Mouse (Mus musculus): ENCODE measurements at regions not wholly inside any gene's neighbourhood (a gene's known extent, or its start where the extent isn't known, plus 50 kb on each side); places are given as distances from the start of the nearest gene placed in this dataset.

DNA sequence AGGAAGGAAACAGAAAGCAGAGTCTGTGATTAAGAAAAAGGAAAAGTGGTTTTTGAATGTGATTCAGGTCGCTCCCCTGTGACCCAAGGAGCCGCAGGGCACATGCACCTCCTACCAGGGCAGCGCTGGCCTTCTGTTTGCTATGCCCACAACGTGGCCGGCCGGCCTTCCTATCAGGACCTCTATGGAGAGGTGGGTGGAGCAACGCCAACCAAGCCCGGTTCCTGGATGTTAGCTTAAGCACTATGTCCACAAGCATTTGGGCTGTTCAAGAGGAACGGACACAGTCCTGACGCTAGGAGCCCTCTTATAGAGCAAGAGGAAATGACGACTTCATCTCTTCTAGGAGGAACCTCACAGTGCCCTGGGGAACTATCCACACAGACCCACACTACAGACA lies 319.5 kb downstream of the Sox9 start:
- ATAC-seq (ENCODE audit: insufficient read depth) (peak; percentile 69), DNase-seq (peak; percentile 73)
- 49% methylated on average over 11 of the region's 11 CpGs for WGBS
- H3K4me3 ChIP-seq (ENCODE audit: low read depth, low read length): no peak overlapping the region
- H3K9me3 ChIP-seq (ENCODE audit: low read depth, low read length): no peaks in the 10 kb centered on the region
- H3K36me3 ChIP-seq (ENCODE audit: insufficient read depth): no peaks in the 10 kb centered on the region
- H3K4me1 ChIP-seq (ENCODE audit: insufficient read depth): no peaks in the 10 kb centered on the region
- peak overlapping the region; percentile 39 for H3K4me2 ChIP-seq
- no peak overlapping the region for H3K9ac ChIP-seq
- TF ChIP-seq CTCF (IDR thresholded peaks at IDR 0.05; ENCODE audit: low read depth): 0 out of 2 replicates have a peak, but pooled peaks have one; percentile 8
- no peaks in the 10 kb centered on the region for H3K27me3 ChIP-seq (ENCODE audit: insufficient read depth, low read length)
- no peak overlapping the region for H3K27ac ChIP-seq (ENCODE audit: low read depth)

DNA sequence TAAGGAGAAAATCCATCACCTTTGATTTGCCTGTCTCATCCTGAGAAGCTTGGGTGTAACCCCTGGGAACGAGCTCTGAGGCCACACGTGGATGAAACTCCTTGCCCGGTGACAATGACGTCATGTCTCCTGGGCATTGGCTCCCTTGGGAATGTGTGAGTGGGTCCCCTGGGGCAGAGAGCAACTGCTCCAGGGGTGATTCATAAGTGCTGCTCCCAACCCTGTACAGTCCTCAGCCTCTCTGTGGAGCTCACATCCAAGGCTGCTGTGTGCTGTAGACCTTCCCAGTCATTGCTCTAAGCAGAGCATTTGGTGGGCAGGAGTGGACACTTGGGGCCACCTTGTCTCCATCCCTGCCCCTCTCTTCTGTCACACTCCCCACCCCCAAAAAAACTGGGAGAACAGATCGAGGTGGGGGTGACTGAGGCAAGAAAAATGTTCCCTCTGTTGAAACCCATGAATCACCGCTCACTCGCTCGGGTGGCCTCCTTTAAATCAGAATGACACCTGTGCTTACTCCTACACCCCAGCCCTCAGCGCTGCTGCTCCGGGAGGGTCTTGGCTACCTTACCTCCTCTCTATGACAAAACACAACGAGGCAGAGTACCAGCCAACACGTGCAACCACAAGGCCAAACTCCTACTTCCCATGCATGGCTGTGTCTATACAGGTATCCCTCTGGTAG lies 321.3 kb downstream of the Sox9 start:
- no peak overlapping the region for H3K4me3 ChIP-seq (ENCODE audit: low read depth, low read length)
- DNase-seq: no peak
- no peaks in the 10 kb centered on the region for H3K4me1 ChIP-seq (ENCODE audit: insufficient read depth)
- no peak overlapping the region for H3K9ac ChIP-seq
- no peak for ATAC-seq (ENCODE audit: insufficient read depth)
- WGBS: 73% methylated on average over 12 of the region's 12 CpGs
- no peak overlapping the region for H3K27ac ChIP-seq (ENCODE audit: low read depth)
- no peak for TF ChIP-seq CTCF (IDR thresholded peaks at IDR 0.05; ENCODE audit: low read depth)
- H3K27me3 ChIP-seq (ENCODE audit: insufficient read depth, low read length): no peaks in the 10 kb centered on the region
- H3K36me3 ChIP-seq (ENCODE audit: insufficient read depth): no peaks in the 10 kb centered on the region
- no peaks in the 10 kb centered on the region for H3K9me3 ChIP-seq (ENCODE audit: low read depth, low read length)
- H3K4me2 ChIP-seq: no peak overlapping the region

DNA sequence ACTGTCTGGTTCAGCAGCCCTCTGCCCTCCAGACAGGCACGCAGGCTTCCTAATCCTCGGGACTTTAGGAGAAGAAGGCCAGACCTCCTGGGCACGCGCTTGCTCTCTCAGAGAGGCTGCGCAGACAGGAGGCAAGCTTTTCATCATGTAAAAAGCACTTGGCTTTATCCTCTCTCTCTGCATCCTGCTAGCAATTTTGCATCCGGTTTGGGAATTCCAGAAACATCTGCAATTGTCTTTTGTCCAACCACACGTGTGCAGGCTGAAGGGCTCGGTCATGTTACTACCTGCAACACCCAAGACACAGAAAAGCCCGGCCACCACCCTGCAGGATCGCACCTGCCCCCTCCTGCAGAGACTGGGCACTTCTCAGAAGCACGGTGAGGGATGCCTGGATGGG lies 323.3 kb downstream of the Sox9 start:
- Histone ChIP-seq H3K9me3 (ENCODE audit: low read depth, low read length) (no peaks in the 10 kb centered on the region), H3K9ac (no peak overlapping the region), H3K27me3 (ENCODE audit: insufficient read depth, low read length) (no peaks in the 10 kb centered on the region), H3K4me3 (ENCODE audit: low read depth, low read length) (no peak overlapping the region), H3K4me2 (no peak overlapping the region), H3K36me3 (ENCODE audit: insufficient read depth) (no peaks in the 10 kb centered on the region), H3K27ac (ENCODE audit: low read depth) (no peak overlapping the region), H3K4me1 (ENCODE audit: insufficient read depth) (no peaks in the 10 kb centered on the region)
- ATAC-seq (ENCODE audit: insufficient read depth): no peak
- WGBS: 67% methylated on average over 11 of the region's 11 CpGs
- no peak for TF ChIP-seq CTCF (IDR thresholded peaks at IDR 0.05; ENCODE audit: low read depth)
- no peak for DNase-seq

DNA sequence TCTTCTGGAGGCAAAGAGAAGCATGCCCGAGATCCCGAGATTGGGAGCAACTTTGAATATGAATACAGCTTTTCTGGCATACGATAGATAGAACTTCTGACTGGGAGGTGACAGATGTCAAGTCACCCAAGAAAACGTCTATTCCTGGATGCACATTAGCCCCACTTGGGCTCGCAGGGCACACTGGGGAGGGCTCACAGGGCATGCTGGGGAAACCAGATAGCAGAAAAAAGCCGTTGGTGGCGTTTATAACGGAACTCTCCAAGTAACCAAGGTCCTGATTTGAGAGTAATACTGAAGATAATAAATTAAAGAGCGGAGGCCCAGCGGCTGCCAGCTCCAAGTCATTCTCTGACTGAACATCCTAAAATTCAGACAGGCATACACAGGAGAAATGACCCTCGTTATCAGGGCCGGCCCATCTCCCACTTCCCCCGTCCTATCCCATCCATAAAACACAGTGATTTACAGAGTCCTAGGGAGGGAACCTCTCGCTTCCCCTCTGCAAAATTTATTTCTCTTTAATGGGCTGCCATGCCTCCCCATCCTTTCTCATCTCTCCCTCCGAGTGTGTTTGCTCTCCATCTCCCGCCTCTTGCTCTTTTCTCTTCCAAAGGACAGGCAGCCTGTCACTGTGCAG lies 325.3 kb downstream of the Sox9 start:
- no peak for ATAC-seq (ENCODE audit: insufficient read depth)
- H3K4me1 ChIP-seq (ENCODE audit: insufficient read depth): no peaks in the 10 kb centered on the region

DNA sequence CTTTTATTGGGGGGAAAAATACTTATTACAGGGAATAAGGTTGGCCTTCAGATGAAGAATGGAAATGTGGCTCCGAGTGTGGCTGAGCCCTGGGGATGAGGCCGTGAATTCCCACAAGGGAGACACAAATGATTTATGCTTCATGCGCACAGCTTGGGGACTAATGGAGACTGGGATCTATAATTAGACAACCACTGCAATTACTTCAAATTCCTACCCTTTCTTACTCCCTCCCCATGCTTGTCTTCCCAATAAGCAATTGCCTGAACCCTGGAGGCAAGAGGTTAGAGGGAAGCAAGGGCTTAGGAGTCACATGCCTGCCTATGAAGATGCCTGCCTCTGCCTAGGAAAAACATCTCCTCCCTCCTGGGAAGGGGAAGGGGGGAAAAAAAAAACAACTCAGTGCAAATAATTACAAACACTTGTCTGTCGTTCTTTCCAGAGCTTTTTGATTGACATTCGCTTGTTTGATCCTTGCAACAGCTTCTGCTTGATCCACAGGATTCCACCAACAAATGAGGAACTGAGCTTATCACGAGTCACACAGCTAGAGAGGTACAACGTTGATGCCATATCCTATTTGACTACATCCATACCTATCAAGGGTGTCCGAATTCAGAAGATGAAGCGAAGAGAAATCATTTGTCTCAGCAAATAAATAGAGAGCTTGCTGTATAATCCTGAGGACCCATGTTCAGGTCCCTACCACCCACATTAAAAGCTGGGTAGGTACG lies 326.1 kb downstream of the Sox9 start:
- Histone ChIP-seq H3K4me2 (no peak overlapping the region), H3K27me3 (ENCODE audit: insufficient read depth, low read length) (no peaks in the 10 kb centered on the region), H3K9me3 (ENCODE audit: low read depth, low read length) (no peaks in the 10 kb centered on the region), H3K9ac (no peak overlapping the region), H3K27ac (ENCODE audit: low read depth) (no peak overlapping the region), H3K4me3 (ENCODE audit: low read depth, low read length) (no peak overlapping the region), H3K4me1 (ENCODE audit: insufficient read depth) (no peaks in the 10 kb centered on the region), H3K36me3 (ENCODE audit: insufficient read depth) (no peaks in the 10 kb centered on the region)
- ATAC-seq (ENCODE audit: insufficient read depth): no peak
- DNase-seq: no peak
- WGBS: 55% methylated on average over 10 of the region's 10 CpGs
- TF ChIP-seq CTCF (IDR thresholded peaks at IDR 0.05; ENCODE audit: low read depth): no peak

More for the DNA sequence above, 325.3 kb downstream of the Sox9 start:
- TF ChIP-seq CTCF (IDR thresholded peaks at IDR 0.05; ENCODE audit: low read depth): no peak
- no peaks in the 10 kb centered on the region for H3K9me3 ChIP-seq (ENCODE audit: low read depth, low read length)
- no peak overlapping the region for H3K4me3 ChIP-seq (ENCODE audit: low read depth, low read length)
- H3K4me2 ChIP-seq: no peak overlapping the region
- no peak overlapping the region for H3K9ac ChIP-seq
- no peak overlapping the region for H3K27ac ChIP-seq (ENCODE audit: low read depth)
- DNase-seq: no peak
- no peaks in the 10 kb centered on the region for H3K36me3 ChIP-seq (ENCODE audit: insufficient read depth)
- WGBS: 48% methylated on average over 16 of the region's 16 CpGs
- H3K27me3 ChIP-seq (ENCODE audit: insufficient read depth, low read length): no peaks in the 10 kb centered on the region

DNA sequence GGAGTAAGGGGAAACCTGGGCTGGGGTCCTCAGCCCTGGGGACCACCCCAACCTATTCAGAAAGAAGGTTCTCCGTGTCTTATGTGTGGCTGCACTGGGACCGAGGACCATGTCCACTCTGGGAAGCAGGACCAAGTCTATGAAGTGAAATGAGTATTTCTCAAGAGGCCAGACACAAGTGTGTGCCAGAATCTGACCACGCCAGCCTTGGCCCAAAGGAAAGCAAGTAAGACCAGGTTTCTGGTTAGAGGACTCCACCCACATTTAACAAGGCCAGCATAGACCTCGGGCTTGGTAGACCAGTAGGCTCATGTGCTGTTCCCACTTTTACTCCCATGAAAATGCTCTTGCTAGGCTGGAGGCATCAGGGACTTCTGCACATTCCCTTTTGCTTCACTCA lies 327.1 kb downstream of the Sox9 start:
- Histone ChIP-seq H3K27me3 (ENCODE audit: insufficient read depth, low read length) (no peaks in the 10 kb centered on the region), H3K36me3 (ENCODE audit: insufficient read depth) (no peaks in the 10 kb centered on the region), H3K4me2 (no peak overlapping the region), H3K4me1 (ENCODE audit: insufficient read depth) (no peaks in the 10 kb centered on the region), H3K9me3 (ENCODE audit: low read depth, low read length) (no peaks in the 10 kb centered on the region), H3K9ac (no peak overlapping the region), H3K27ac (ENCODE audit: low read depth) (no peak overlapping the region), H3K4me3 (ENCODE audit: low read depth, low read length) (no peak overlapping the region)
- 88% methylated on average over 4 of the region's 4 CpGs for WGBS
- ATAC-seq (ENCODE audit: insufficient read depth): no peak
- TF ChIP-seq CTCF (IDR thresholded peaks at IDR 0.05; ENCODE audit: low read depth): no peak
- DNase-seq: no peak

DNA sequence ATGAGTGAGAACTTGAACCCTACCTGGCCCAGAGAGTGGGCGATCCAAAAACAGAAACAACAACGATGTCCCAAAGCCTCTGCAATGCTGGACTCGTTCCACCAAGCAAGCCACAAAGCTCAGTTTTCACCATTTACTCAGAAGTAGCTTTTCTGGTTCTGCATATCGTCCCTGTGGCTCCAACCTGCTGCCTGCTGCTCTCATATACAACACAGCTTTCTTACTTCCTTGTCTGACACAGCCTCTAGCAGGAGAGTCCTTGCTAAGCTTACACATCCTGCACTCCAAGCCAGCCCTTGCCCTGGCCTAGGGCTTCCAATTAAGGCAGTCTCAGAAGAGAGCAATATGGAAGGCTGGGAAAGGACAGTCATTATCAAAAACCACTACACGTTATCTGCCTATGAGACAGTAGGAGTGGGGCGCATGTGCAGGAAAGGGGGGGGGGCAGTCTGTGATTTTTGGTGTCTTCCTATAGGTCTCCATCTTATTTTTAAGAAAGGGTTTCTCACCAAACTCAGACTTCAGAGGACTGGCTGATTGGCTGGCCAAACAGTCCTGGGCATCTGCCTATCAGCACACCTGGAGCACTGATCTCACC lies 331.3 kb downstream of the Sox9 start:
- Histone ChIP-seq H3K36me3 (ENCODE audit: insufficient read depth) (no peaks in the 10 kb centered on the region), H3K4me3 (ENCODE audit: low read depth, low read length) (no peak overlapping the region), H3K27me3 (ENCODE audit: insufficient read depth, low read length) (no peaks in the 10 kb centered on the region), H3K9ac (no peak overlapping the region), H3K9me3 (ENCODE audit: low read depth, low read length) (no peaks in the 10 kb centered on the region), H3K4me1 (ENCODE audit: insufficient read depth) (no peaks in the 10 kb centered on the region), H3K27ac (ENCODE audit: low read depth) (peak overlapping the region; percentile 30; the same call in 1 of the 2 replicates), H3K4me2 (no peak overlapping the region)
- no peak for TF ChIP-seq CTCF (IDR thresholded peaks at IDR 0.05; ENCODE audit: low read depth)
- WGBS: 59% methylated on average over 6 of the region's 6 CpGs
- DNase-seq (peak; percentile 20), ATAC-seq (ENCODE audit: insufficient read depth) (peak; percentile 49)

Measured in lung, embryonic 14.5 days (tissue).